Mouse (Mus musculus) G1E (cell line): ENCODE data around the gene Ly6g6c.

Experiments used
- CTCF ChIP-seq: IDR thresholded peaks from 2 replicates; pipeline ENCODE4 v1.5.1; 2012; ENCODE audit warnings: low read depth, low read length, inconsistent platforms, mixed read lengths
- GATA2 ChIP-seq: IDR thresholded peaks from 2 replicates; pipeline ENCODE4 v1.6.1; 2012; ENCODE audit warnings: low read depth, low read length, inconsistent platforms, borderline replicate concordance
- POLR2AphosphoS5 ChIP-seq: IDR thresholded peaks from 2 replicates; pipeline ENCODE4 v1.6.1; 2012; ENCODE audit warnings: low read depth, low read length, inconsistent platforms; ENCODE audit not compliant: insufficient replicate concordance
- TAL1 ChIP-seq: conservative IDR thresholded peaks from 2 replicates; pipeline ENCODE4 v1.6.1; 2012; ENCODE audit warnings: low read depth, low read length, inconsistent platforms, mixed read lengths

GRCm38 (mm10) chr17:35090166-35090932 lies 25.2 kb downstream of the Ly6g6c start:
- TF ChIP-seq CTCF (no peak), TAL1 (no peak), POLR2AphosphoS5 (no peak), GATA2 (no peak)
